Mouse (Mus musculus): Measurements from ENCODE around the gene Tmc8. TPM values are rescaled to one million over a fixed set of nuclear protein-coding genes. Genes with fewer than 3 reads are reported as not detected.

The Tmc8 gene
- polyA plus RNA-seq (2012; rRNA removed), result 0.91 and 1.8 TPM in 2 replicates

GRCm38 (mm10) chr11:117781993-117782704 lies at the start of gene Tmc8, which contains the start of gene Tmc6:
Tmc8 (plus strand) TSS chr11:117782076.
Tmc6 (minus strand) TSS chr11:117782198.

GRCm38 (mm10) chr11:117797511-117798159 lies 15.8 kb downstream of the Tmc8 start, which contains the start of gene 6030468B19Rik:
6030468B19Rik (plus strand) TSS chr11:117797660.

GRCm38 (mm10) chr11:117809407-117810311 lies 27.8 kb downstream of the Tmc8 start, which contains the start of the genes Gm20708 and Syngr2:
Gm20708 (plus strand) TSS chr11:117809668.
Syngr2 (plus strand) TSS chr11:117809668.

GRCm38 (mm10) chr11:117825333-117826101 lies 43.6 kb downstream of the Tmc8 start, which contains the start of the genes Afmid and Tk1:
Afmid (plus strand) TSS chr11:117825924.
Tk1 (minus strand) TSS chr11:117826092.

Other genes with a start within 250 kb of the Tmc8 start
- gene Tnrc6c, start 127.8 kb upstream of the Tmc8 start, polyA plus RNA-seq (2012; rRNA removed), result 41.2 and 48.7 TPM in 2 replicates
- 3.4 and 4.6 TPM in 2 replicates for gene Tmc6, start 122 bp downstream of the Tmc8 start, polyA plus RNA-seq (2012; rRNA removed)
- 0.08 and 0.12 TPM in 2 replicates for gene 6030468B19Rik, start 15.6 kb downstream of the Tmc8 start, polyA plus RNA-seq (2012; rRNA removed)
- 0.96 and 1.4 TPM in 2 replicates for gene Gm20708, start 27.6 kb downstream of the Tmc8 start, polyA plus RNA-seq (2012; rRNA removed)
- gene Syngr2, start 27.6 kb downstream of the Tmc8 start, polyA plus RNA-seq (2012; rRNA removed), result 8.4 and 8.8 TPM in 2 replicates
- 6.3 and 7.2 TPM in 2 replicates for gene Afmid, start 43.8 kb downstream of the Tmc8 start, polyA plus RNA-seq (2012; rRNA removed)
- 16.3 and 19.4 TPM in 2 replicates for gene Tk1, start 44.0 kb downstream of the Tmc8 start, polyA plus RNA-seq (2012; rRNA removed)
- gene Birc5, start 67.2 kb downstream of the Tmc8 start, polyA plus RNA-seq (2012; rRNA removed), result 15.8 and 19.3 TPM in 2 replicates
- 0.04 TPM in 2 replicates for gene Tmem235, start 78.7 kb downstream of the Tmc8 start, polyA plus RNA-seq (2012; rRNA removed)
- 7.0 and 7.2 TPM in 2 replicates for gene Tha1, start 91.4 kb downstream of the Tmc8 start, polyA plus RNA-seq (2012; rRNA removed)
- gene Socs3, start 188.0 kb downstream of the Tmc8 start, polyA plus RNA-seq (2012; rRNA removed), result 8.7 and 13.5 TPM in 2 replicates
- gene Pgs1, start 204.2 kb downstream of the Tmc8 start, polyA plus RNA-seq (2012; rRNA removed), result 54.1 and 56.6 TPM in 2 replicates